Mouse (Mus musculus) myocyte (in vitro differentiated cells): ENCODE data around the gene Mon2. TPM values are rescaled to one million over a fixed set of nuclear protein-coding genes. Genes with fewer than 3 reads are reported as not detected.

ENCODE experiments used
- H3K27me3 ChIP-seq: one replicate; pipeline ENCODE4 v1.6.1; 2011; ENCODE audit not compliant: control insufficient read depth, insufficient read depth, insufficient read length
- H3K36me3 ChIP-seq: one replicate; pipeline ENCODE4 v1.6.1; 2011; ENCODE audit not compliant: control insufficient read depth, insufficient read depth
- H3K4me2 ChIP-seq: one replicate; pipeline ENCODE4 v1.6.1; 2011; ENCODE audit warnings: low read depth, control low read depth
- H3K4me3 ChIP-seq: one replicate; pipeline ENCODE4 v1.5.1; 2011; ENCODE audit warnings: mild to moderate bottlenecking, control low read depth, moderate library complexity
- H3K79me2 ChIP-seq: one replicate; pipeline ENCODE4 v1.6.1; 2011; ENCODE audit not compliant: control insufficient read depth, insufficient read depth
- H3ac ChIP-seq: one replicate; pipeline ENCODE4 v1.6.1; 2011; ENCODE audit not compliant: control insufficient read depth, insufficient read length
- CEBPB ChIP-seq: IDR thresholded peaks from 2 replicates; pipeline ENCODE4 v1.6.1; 2011; ENCODE audit warnings: mild to moderate bottlenecking, moderate library complexity; ENCODE audit not compliant: poor library complexity, insufficient read depth, severe bottlenecking
- E2F4 ChIP-seq: IDR thresholded peaks from one replicate; pipeline ENCODE4 v1.6.1; 2011; ENCODE audit warnings: mild to moderate bottlenecking, control low read depth, moderate library complexity; ENCODE audit not compliant: insufficient read depth
- MAX ChIP-seq: IDR thresholded peaks from one replicate; pipeline ENCODE4 v1.6.1; 2011; ENCODE audit warnings: low read depth, mild to moderate bottlenecking, control low read depth
- MYOD1 ChIP-seq, 3 experiments: IDR thresholded peaks; one replicate each; pipeline ENCODE4 v1.6.1; 2011; ENCODE audit warnings: control low read depth in 2 of 3, low read depth in 2 of 3, mild to moderate bottlenecking in 2 of 3, moderate library complexity in 1 of 3; ENCODE audit not compliant: insufficient read length in 2 of 3, control insufficient read depth in 1 of 3
- MYOG ChIP-seq, 3 experiments: IDR thresholded peaks; one replicate each; pipeline ENCODE4 v1.6.1; 2011; ENCODE audit warnings: control low read depth in 2 of 3, low read depth in 2 of 3, mild to moderate bottlenecking in 2 of 3; ENCODE audit not compliant: insufficient read length in 2 of 3, control insufficient read depth in 1 of 3, insufficient read depth in 1 of 3
- POLR2A ChIP-seq: IDR thresholded peaks from one replicate; pipeline ENCODE4 v1.6.1; 2011; ENCODE audit warnings: low read depth, mild to moderate bottlenecking, control low read depth, moderate library complexity; ENCODE audit not compliant: insufficient read length
- POLR2AphosphoS2 ChIP-seq: IDR thresholded peaks from one replicate; pipeline ENCODE4 v1.6.1; 2011; ENCODE audit warnings: low read depth, control low read depth; ENCODE audit not compliant: insufficient read length
- REST ChIP-seq: IDR thresholded peaks from one replicate; pipeline ENCODE4 v1.6.1; 2011; ENCODE audit warnings: mild to moderate bottlenecking, control low read depth, moderate library complexity; ENCODE audit not compliant: insufficient read depth, insufficient read length
- SRF ChIP-seq: IDR thresholded peaks from one replicate; pipeline ENCODE4 v1.6.1; 2011; ENCODE audit warnings: low read depth; ENCODE audit not compliant: control insufficient read depth, insufficient read length
- TCF12 ChIP-seq: IDR thresholded peaks from one replicate; pipeline ENCODE4 v1.6.1; 2011; ENCODE audit warnings: mild to moderate bottlenecking, control low read depth; ENCODE audit not compliant: poor library complexity, insufficient read depth, severe bottlenecking
- TCF3 ChIP-seq: IDR thresholded peaks from one replicate; pipeline ENCODE4 v1.6.1; 2011; ENCODE audit warnings: low read depth, control low read depth; ENCODE audit not compliant: insufficient read length
- USF1 ChIP-seq: IDR thresholded peaks from one replicate; pipeline ENCODE4 v1.6.1; 2011; ENCODE audit warnings: low read depth, mild to moderate bottlenecking, control low read depth, moderate library complexity
- polyA plus RNA-seq: library from polyadenylated mRNA; unstranded; fragments of >200 nt; fragmentation: generic; extraction: Trizol; gene quantifications from one replicate; pipeline ENCODE4 v1.2.1, GENCODE M21; 2012; ENCODE audit warnings: missing spikeins

Mon2 gene
- polyA plus RNA-seq, 1 experiment = 31.0 TPM

- H3ac ChIP-seq = peak overlapping the region; percentile 99
- H3K36me3 ChIP-seq = peaks cover 3% of the 10 kb centered on the region
- no peaks in the 10 kb centered on the region for H3K27me3 ChIP-seq
- peak overlapping the region; percentile 87 for H3K4me2 ChIP-seq
- H3K4me3 ChIP-seq = peak overlapping the region; percentile 66
- peaks cover 36% of the 10 kb centered on the region for H3K79me2 ChIP-seq
- TF ChIP-seq TCF3 = no peak
- TF ChIP-seq POLR2AphosphoS2 = peak; percentile 50
- TF ChIP-seq SRF = no peak
- no peak for TF ChIP-seq CEBPB
- TF ChIP-seq E2F4 = peak; percentile 67
- no peak for TF ChIP-seq MAX
- TF ChIP-seq MYOG (IDR thresholded peaks at IDR 0.05; ENCODE audit: control insufficient read depth in 1 of 3, insufficient read depth in 1 of 3, insufficient read length in 2 of 3, low read depth in 2 of 3) = no peak
- TF ChIP-seq USF1 = no peak
- TF ChIP-seq MYOD1 (IDR thresholded peaks at IDR 0.05; ENCODE audit: control insufficient read depth in 1 of 3, insufficient read length in 2 of 3, low read depth in 2 of 3) = no peak
- TF ChIP-seq REST = no peak
- TF ChIP-seq TCF12 = no peak
- peak; percentile 19 for TF ChIP-seq POLR2A
These were observed 89.7 kb downstream of the Mon2 start for GRCm38 (mm10) chr10:122986320-122987225.

- TF ChIP-seq SRF (peak; percentile 71), POLR2A (peak; percentile 93), MYOG (IDR thresholded peaks at IDR 0.05; ENCODE audit: control insufficient read depth in 1 of 3, insufficient read depth in 1 of 3, insufficient read length in 2 of 3, low read depth in 2 of 3) (no peak), POLR2AphosphoS2 (peak; percentile 98), MYOD1 (IDR thresholded peaks at IDR 0.05; ENCODE audit: control insufficient read depth in 1 of 3, insufficient read length in 2 of 3, low read depth in 2 of 3) (no peak), MAX (no peak), CEBPB (no peak), REST (no peak), TCF3 (no peak), E2F4 (no peak), TCF12 (no peak), USF1 (peak; percentile 36)
- Histone ChIP-seq H3ac (peak overlapping the region; percentile 99), H3K4me2 (no peak overlapping the region), H3K79me2 (peaks cover 36% of the 10 kb centered on the region), H3K27me3 (no peaks in the 10 kb centered on the region), H3K4me3 (peak overlapping the region; percentile 66), H3K36me3 (peaks cover 6% of the 10 kb centered on the region)
These were observed 90.6 kb downstream of the Mon2 start for GRCm38 (mm10) chr10:122985515-122986319.

GRCm38 (mm10) chr10:122985252-122985514 lies 91.1 kb downstream of the Mon2 start:
- Histone ChIP-seq H3K36me3 (peaks cover 6% of the 10 kb centered on the region), H3ac (peak overlapping the region; percentile 99), H3K79me2 (peaks cover 36% of the 10 kb centered on the region), H3K4me3 (peak overlapping the region; percentile 66), H3K27me3 (no peaks in the 10 kb centered on the region), H3K4me2 (peak overlapping the region; percentile 87)
- TF ChIP-seq REST (no peak), MYOD1 (IDR thresholded peaks at IDR 0.05; ENCODE audit: control insufficient read depth in 1 of 3, insufficient read length in 2 of 3, low read depth in 2 of 3) (no peak), MAX (no peak), TCF3 (no peak), POLR2A (no peak), MYOG (IDR thresholded peaks at IDR 0.05; ENCODE audit: control insufficient read depth in 1 of 3, insufficient read depth in 1 of 3, insufficient read length in 2 of 3, low read depth in 2 of 3) (no peak), CEBPB (no peak), TCF12 (no peak), USF1 (no peak), E2F4 (no peak), POLR2AphosphoS2 (no peak), SRF (no peak)

GRCm38 (mm10) chr10:122984531-122985251 lies 91.6 kb downstream of the Mon2 start:
- peak overlapping the region; percentile 66 for H3K4me3 ChIP-seq
- H3ac ChIP-seq = peak overlapping the region; percentile 99
- peak overlapping the region; percentile 87 for H3K4me2 ChIP-seq
- no peaks in the 10 kb centered on the region for H3K27me3 ChIP-seq
- H3K36me3 ChIP-seq = peaks cover 6% of the 10 kb centered on the region
- TF ChIP-seq CEBPB (no peak), E2F4 (no peak), USF1 (no peak), REST (no peak), POLR2A (no peak)
- peaks cover 36% of the 10 kb centered on the region for H3K79me2 ChIP-seq
